Comparison of ENCODE assay signal across 10 mouse cellular contexts in genomic region chr12:112125903-112126302, GRCm38 (mm10). TPM values are rescaled to one million over a fixed set of nuclear protein-coding genes. Genes with fewer than 3 reads are reported as not detected.
DNase-seq lines count a peak whose midpoint lies in the region; ATAC-seq lines count a peak whose summit lies in the region.
"Had no signal": no experiment of that assay in that cellular context is flagged by ENCODE, and none has a peak within 500 bp of the region (broad histone marks: within the 10 kb centered on the region; RNA-seq: fewer than 3 reads in every experiment).

No protein-coding gene starts in this region.

- peak; percentile 61 for ATAC-seq in common myeloid progenitor, adult 5-6 weeks (replicated peaks; ENCODE audit: low read depth, poor library complexity, severe bottlenecking)
- peak; percentile 63 for ATAC-seq in megakaryocyte, adult 5-6 weeks (ENCODE audit: poor library complexity, severe bottlenecking)
- ATAC-seq: inflammation-experienced regulatory T-cells, adult 6 months; midbrain, embryonic 15.5 days had no signal

- intact Hi-C loops in heart, postnatal 25 days (cut with DNase I), result no loop called here
- intact Hi-C loops in left cerebral cortex, postnatal 4 days (cut with DNase I), result no loop called here

- DNase-seq in A20 (ENCODE audit: low read depth, low spot score), result peak; percentile 39
- peak; percentile 48 for DNase-seq in kidney, postnatal 14 days
- no peak for DNase-seq in heart, postnatal 25 days (ENCODE audit: low spot score)
- no peak for DNase-seq in left cerebral cortex, postnatal 4 days
- no peak for DNase-seq in thymus, postnatal 0 days (ENCODE audit: low spot score)
- DNase-seq in thymus, postnatal 4 days, result no peak

RNA-seq across cellular contexts. Expression of gene Aspg, which starts 19.4 kb away (rescaled TPM):
- total RNA-seq in common myeloid progenitor, adult 5-6 weeks (2017), result not detected in 2 replicates
- not detected in 2 replicates for total RNA-seq in megakaryocyte, adult 5-6 weeks (2015)
- not detected in 2 replicates for total RNA-seq in megakaryocyte, adult 5-6 weeks (2017)
- under 1 TPM; 0.25 to 0.47 TPM for total RNA-seq in heart, postnatal 25 days (2021)
- 1 to 10 TPM; 1.2 to 1.4 TPM for total RNA-seq in left cerebral cortex, postnatal 4 days (2021)
- 0.82 and 0.85 TPM in 2 replicates for polyA plus RNA-seq in thymus, postnatal 0 days (2015; fragmentation: Nextera tagmentation; extraction: Ambion mirVana)
- polyA plus RNA-seq: inflammation-experienced regulatory T-cells, adult 6 months had no signal

RNA-seq across cellular contexts. Expression of gene Kif26a, which starts 20.1 kb away (rescaled TPM):
- not detected in 2 replicates for total RNA-seq in common myeloid progenitor, adult 5-6 weeks (2017)
- not detected in 2 replicates for total RNA-seq in megakaryocyte, adult 5-6 weeks (2015)
- total RNA-seq in megakaryocyte, adult 5-6 weeks (2017), result not detected in 2 replicates
- total RNA-seq in heart, postnatal 25 days (2021), result 10 to 100 TPM; 14.3 to 16.6 TPM
- 10 to 100 TPM; 23.0 to 24.6 TPM for total RNA-seq in left cerebral cortex, postnatal 4 days (2021)
- polyA plus RNA-seq in thymus, postnatal 0 days (2015; fragmentation: Nextera tagmentation; extraction: Ambion mirVana), result 0.87 and 0.92 TPM in 2 replicates
- polyA plus RNA-seq: inflammation-experienced regulatory T-cells, adult 6 months had no signal

Comparison
In these comparisons a context has a peak if more than half of its experiments do, and no peak if none do; other contexts are left out.
1. DNase-seq: peak in A20 (single experiment) and kidney, postnatal 14 days (single experiment); none in heart, postnatal 25 days (single experiment), left cerebral cortex, postnatal 4 days (single experiment), thymus, postnatal 0 days (single experiment) and thymus, postnatal 4 days (single experiment).
2. RNA of gene Kif26a, which starts 20.1 kb away (total RNA-seq): 23.0 to 24.6 TPM in left cerebral cortex, postnatal 4 days and 14.3 to 16.6 TPM in heart, postnatal 25 days; not detected in common myeloid progenitor, adult 5-6 weeks and not detected in megakaryocyte, adult 5-6 weeks; every median in the first group is over 10 times any median in the second.